Mouse (Mus musculus) Patski (cell line): ENCODE measurements around the gene Chaf1a. TPM values are rescaled to one million over a fixed set of nuclear protein-coding genes. Genes with fewer than 3 reads are reported as not detected.
"Not testable (repeated sequence)": the region's sequence is repeated elsewhere in the genome, so short reads cannot be mapped to it uniquely, and the experiment has no call there.

Experiments used
- ATAC-seq: fragments of 100-300 bp; one replicate; pipeline ENCODE4 v1.8.0; 2021
- CTCF ChIA-PET: fragments of 350-600 bp; sonication (Branson Sonifier 250); formaldehyde crosslinking; loops from one replicate; lab custom pipeline; 2022; ENCODE audit warnings: inconsistent platforms; lab: Charles Lee
- POLR2A ChIA-PET: fragments of 350-600 bp; sonication (Branson Sonifier 250); formaldehyde crosslinking; loops from one replicate; lab custom pipeline; 2022; ENCODE audit warnings: antibody characterized with exemption, inconsistent platforms; lab: Charles Lee
- DNase-seq: peaks from one replicate; pipeline ENCODE4 v3.0.0-alpha.2; 2011; ENCODE audit warnings: low read depth, low spot score
- H3K27me3 ChIP-seq: fragments of 371-371 bp; one replicate; pipeline ENCODE4 v1.5.1; 2021
- CTCF ChIP-seq: fragments of 100-300 bp; IDR thresholded peaks from one replicate; pipeline ENCODE4 v1.5.1; 2021
- in situ Hi-C: fragments of 300-500 bp; cut with MboI; formaldehyde crosslinking; loops from 3 replicates; pipeline ENCODE4 v1.11.1; 2018; ENCODE audit warnings: low pct_unique_long_range_greater_than_20kb, mixed read lengths
- polyA plus RNA-seq: library from polyadenylated mRNA; unstranded; gene quantifications from one replicate; pipeline ENCODE4 v1.2.3, GENCODE M21; 2021

Gene Chaf1a
- polyA plus RNA-seq, 1 experiment from 2014 or later, result 18.0 TPM

DNA sequence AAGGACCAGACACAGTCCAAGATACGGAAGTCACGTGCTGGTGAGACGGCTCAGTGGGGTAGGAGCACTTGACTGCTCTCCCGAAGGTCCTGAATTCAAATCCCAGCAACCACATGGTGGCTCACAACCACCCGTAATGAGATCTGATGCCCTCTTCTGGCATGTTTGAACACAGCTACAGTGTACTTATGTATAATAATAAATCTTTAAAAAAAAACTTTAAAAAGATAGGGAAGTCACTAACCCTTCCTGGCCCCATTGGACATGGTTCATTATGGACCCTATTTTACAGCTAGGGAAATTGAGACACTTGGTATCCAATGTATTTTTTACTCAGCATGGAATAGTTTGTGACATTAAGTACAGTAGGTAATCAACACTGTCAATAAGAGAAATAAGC, 37.3 kb downstream of the Chaf1a start:
- no peak for TF ChIP-seq CTCF
- no peak for ATAC-seq
- CTCF ChIA-PET, result interaction anchor here (0.8 to 1.7 kb wide), 4 partner anchors 9 to 63 kb away, joined by 3 to 5 read pairs (median 4); partner anchors contain the start of gene Sh3gl1
- no peaks in the 10 kb centered on the region for H3K27me3 ChIP-seq
- POLR2A ChIA-PET, result interaction anchor here (0.8 kb wide), 1 partner anchor 40 kb away, joined by 3 read pairs; no protein-coding TSS in a partner anchor
- no peak for DNase-seq
- in situ Hi-C loops, result no loop called here

DNA sequence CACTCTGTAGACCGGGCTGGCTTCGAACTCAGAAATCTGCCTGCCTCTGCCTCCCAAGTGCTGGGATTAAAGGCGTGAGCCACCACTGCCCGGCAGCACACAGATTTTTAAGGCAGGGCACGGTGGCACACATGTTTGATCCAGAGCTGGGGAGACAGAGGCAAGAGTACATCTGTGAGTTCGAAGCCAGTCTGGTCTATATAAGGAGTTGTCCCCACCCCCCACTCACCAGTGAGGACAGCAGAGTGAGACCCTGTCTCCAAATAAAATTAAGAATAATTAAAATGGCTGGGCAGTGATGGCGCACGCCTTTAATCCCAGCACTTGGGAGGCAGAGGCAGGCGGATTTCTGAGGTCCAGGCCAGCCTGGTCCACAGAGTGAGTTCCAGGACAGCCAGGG, 38.1 kb downstream of the Chaf1a start:
- DNase-seq, ATAC-seq, H3K27me3 ChIP-seq, in situ Hi-C loops: not testable (repeated sequence)
- ChIA-PET CTCF (interaction anchor here (1.0 to 1.7 kb wide), 6 partner anchors 10 to 246 kb away, joined by 3 to 5 read pairs (median 4); partner anchors contain the start of gene Sh3gl1), POLR2A (interaction anchor here (0.8 to 1.0 kb wide), 2 partner anchors 41 to 69 kb away, joined by 3 read pairs; no protein-coding TSS in a partner anchor)

DNA sequence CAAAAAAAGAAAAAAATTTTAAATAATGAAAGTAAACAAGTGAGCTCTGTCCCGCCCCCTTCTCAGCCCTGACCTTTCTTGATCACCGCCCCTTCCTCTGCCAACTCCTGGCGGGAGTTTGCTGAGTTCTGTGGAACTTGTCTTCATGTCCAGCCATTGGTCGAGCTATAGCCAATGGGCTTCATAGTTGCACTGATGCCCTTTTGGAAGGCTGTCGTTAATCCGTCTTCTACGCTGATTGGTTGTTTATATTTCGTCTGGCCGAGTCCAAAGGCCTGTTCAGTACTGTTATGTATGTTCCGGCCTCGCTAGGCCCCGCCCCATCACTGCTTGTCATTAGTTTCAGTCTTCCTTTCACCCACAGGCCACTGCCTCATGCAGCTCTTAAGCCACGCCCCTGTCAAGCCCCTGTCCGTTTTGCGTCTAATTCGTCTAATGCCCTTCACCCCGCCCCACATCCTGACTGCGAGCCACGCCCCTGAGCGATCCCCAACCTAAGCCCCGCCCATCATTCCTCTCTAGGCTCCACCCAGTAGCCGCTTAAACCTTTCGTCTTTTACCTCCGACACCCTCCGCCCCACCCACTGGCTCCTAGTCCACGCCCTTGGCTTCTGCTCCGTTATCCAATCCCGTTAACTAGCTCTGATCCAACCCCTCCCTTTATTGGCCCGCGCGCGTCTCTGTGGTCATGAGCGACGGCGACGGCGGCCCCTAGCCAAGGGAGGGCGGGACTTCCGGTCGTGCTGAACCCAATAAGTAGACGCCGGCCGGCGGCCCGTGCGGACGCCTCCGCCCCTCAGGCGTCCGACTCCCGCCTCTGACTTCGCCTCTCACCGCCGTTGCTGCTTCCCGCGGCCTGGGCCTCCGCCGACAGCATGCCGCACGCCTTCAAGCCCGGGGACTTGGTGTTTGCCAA, 38.9 kb downstream of the Chaf1a start, which contains the start of gene Hdgfl2:
TSS of gene Hdgfl2 (plus strand) at position 755 of the 916 bp plus-strand sequence.
- no peaks in the 10 kb centered on the region for H3K27me3 ChIP-seq
- ATAC-seq (peak; percentile 80), DNase-seq (peak; percentile 99)
- POLR2A ChIA-PET, result interaction anchor here (1.0 kb wide), 1 partner anchor 70 kb away, joined by 3 read pairs; no protein-coding TSS in a partner anchor
- in situ Hi-C loops, result no loop called here
- no peak for TF ChIP-seq CTCF
- CTCF ChIA-PET, result interaction anchor here (1.0 to 1.7 kb wide), 5 partner anchors 11 to 245 kb away, joined by 3 to 5 read pairs (median 3); partner anchors contain the start of gene Sh3gl1

DNA sequence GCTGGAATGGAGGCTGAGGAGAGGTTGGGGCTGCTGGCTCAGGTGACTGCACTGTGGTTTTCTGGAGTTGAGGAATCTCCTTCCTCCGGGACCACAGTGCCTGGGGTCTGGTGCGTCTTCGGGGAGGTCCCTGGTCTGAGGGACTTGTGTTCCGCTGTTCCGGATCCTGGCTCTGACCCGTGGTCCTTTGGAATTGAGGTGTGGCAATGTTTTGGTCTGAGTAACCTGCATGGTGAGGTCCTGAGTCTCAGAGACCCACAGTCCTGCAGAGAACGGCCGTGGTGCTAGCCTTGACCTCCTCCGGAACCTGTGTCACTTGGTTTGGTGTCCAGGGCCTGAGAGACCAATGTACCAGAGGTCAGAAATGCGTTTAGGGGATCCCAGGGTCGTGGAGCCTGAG, 39.7 kb downstream of the Chaf1a start:
- ChIA-PET POLR2A (no interaction called here), CTCF (interaction anchor here (1.3 kb wide), 1 partner anchor 43 kb away, joined by 5 read pairs; the partner anchor contains the start of gene Sh3gl1)
- TF ChIP-seq CTCF, result no peak
- in situ Hi-C loops, result no loop called here
- DNase-seq, result no peak
- H3K27me3 ChIP-seq, result no peaks in the 10 kb centered on the region
- no peak for ATAC-seq

DNA sequence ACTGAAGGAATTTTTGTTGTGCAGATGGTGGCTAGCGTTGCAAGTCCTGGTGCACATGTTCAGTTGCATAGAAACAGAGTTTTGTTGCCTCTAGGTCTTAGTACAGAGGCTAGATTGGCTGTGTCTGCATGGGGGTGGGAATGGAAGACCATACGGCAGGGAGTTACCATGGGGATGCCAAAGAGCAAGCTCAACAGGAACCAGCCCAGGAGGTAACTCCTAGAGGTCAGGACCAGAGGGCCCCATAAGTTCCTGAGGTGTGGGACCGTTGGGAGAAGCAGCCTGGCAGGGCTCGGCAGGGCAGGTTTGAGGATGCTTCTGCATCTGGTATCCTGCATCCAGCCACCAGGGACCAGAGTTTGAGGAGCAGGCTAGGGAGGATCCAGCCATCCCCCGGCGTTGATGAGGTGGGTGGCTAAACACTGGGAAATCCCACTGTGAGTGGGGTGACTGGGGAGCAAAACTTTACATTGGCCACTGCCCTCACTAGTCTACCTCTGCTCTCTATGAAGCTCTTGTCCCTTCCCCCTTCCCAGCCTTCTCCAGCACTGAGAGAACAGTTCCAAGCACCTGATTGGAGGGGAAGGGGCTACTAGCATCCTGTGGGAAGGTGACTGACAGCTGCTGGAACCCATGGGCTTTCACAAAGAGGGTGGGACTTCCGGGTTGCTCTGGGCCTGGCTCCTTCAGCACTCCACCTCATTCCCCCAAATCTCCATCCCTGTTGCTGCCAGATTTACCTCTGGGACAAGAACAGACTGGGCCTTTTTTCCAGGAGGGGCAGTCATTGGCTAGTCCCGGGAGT, 40.7 kb downstream of the Chaf1a start:
- in situ Hi-C loops, result no loop called here
- CTCF ChIA-PET, result interaction anchor here (1.1 to 1.3 kb wide), 2 partner anchors 9 to 10 kb away, joined by 3 read pairs; no protein-coding TSS in a partner anchor
- ATAC-seq, result peak; percentile 41
- no peaks in the 10 kb centered on the region for H3K27me3 ChIP-seq
- TF ChIP-seq CTCF, result no peak
- DNase-seq, result peak; percentile 44
- POLR2A ChIA-PET, result interaction anchor here (1.1 kb wide), 1 partner anchor 10 kb away, joined by 3 read pairs; no protein-coding TSS in a partner anchor

DNA sequence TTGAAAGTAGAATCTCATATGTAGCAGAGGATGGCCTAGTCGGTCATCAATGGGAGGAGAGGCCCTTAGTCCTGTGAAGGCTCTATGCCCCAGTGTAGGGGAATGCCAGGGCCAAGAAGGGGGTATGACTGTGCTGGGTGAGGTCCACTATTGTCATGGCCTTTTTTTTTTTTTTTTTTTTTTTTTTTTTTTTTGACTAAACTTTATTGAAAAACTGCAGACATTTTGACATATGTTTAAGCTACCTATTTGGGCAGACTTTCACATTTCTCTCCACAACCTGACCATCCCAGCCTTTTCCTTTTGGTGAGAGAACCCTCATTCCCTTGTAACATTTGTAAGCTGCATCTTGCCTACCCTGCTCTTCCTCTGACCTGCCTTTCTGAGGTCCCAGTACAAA, 52.1 kb downstream of the Chaf1a start:
- in situ Hi-C loops, result no loop called here
- no peaks in the 10 kb centered on the region for H3K27me3 ChIP-seq
- DNase-seq (no peak), ATAC-seq (no peak)
- POLR2A ChIA-PET, result interaction anchor here (1.0 kb wide), 2 partner anchors 9 to 10 kb away, joined by 3 to 9 read pairs; no protein-coding TSS in a partner anchor
- TF ChIP-seq CTCF, result no peak
- CTCF ChIA-PET, result interaction anchor here (0.7 to 2.0 kb wide), 2 partner anchors 9 kb away, joined by 3 to 7 read pairs; no protein-coding TSS in a partner anchor

DNA sequence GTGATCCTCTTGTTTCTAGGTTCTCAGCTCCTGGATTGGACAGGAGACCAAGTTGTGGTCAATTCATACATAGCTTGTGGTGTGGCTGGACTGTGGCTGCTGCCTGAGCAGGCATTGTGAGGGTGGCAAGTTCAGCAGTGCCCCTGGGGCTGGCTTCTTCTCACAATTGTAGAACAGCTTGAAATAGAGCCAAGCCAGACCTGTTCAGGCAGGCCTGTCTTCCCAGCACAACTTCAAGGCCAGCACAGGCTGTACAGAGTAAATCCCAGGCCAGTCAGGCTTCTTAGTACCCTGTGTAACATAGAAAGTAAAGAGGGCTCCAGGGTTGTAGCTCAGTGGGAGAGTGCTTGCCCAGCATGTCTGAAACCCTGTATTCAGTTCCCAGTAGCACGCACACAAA, 52.6 kb downstream of the Chaf1a start:
- TF ChIP-seq CTCF, result no peak
- POLR2A ChIA-PET, result interaction anchor here (1.0 kb wide), 2 partner anchors 9 to 10 kb away, joined by 3 to 9 read pairs; no protein-coding TSS in a partner anchor
- no peak for DNase-seq
- in situ Hi-C loops, result no loop called here
- no peak for ATAC-seq
- CTCF ChIA-PET, result interaction anchor here (0.7 to 2.0 kb wide), 2 partner anchors 9 to 10 kb away, joined by 3 to 7 read pairs; no protein-coding TSS in a partner anchor
- H3K27me3 ChIP-seq, result no peaks in the 10 kb centered on the region

DNA sequence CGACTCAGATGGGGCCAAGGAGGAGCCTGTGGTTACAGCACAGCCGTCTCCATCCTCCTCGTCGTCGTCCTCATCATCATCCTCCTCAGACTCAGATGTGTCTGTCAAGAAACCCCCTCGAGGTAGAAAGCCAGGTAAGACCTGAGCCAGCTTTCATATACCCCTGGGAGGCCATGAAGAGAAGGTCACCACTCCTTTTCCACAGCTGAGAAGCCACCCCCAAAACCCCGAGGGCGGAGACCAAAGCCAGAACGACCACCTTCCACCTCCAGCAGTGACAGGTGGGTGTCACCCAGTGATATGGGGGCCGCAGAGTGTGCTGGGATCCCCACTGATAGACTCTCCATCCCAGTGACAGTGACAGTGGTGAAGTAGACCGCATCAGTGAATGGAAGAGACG, 56.6 kb downstream of the Chaf1a start:
- ATAC-seq (no peak), DNase-seq (no peak)
- no peaks in the 10 kb centered on the region for H3K27me3 ChIP-seq
- POLR2A ChIA-PET, result no interaction called here
- CTCF ChIA-PET, result interaction anchor here (1.1 kb wide), 1 partner anchor 10 kb away, joined by 3 read pairs; no protein-coding TSS in a partner anchor
- no peak for TF ChIP-seq CTCF
- in situ Hi-C loops, result no loop called here

DNA sequence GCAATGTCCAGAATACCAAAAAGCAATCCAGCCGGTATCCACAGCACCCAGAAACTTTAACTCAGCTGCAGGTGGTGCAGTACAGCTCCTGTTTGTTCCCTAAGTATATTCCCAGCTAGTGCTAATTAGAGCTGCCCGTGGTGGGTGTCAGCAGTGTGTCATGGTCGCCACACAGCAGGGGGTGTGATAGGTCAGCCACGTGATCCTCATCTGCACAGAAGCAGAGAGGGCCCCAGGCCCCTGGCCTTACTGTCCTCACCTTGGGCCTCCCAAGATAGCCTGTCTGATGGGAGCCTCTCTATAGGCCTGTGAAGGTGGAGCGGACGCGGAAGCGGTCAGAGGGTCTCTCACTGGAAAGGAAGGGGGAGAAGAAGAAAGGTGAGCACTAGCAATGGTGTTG, 57.9 kb downstream of the Chaf1a start:
- CTCF ChIA-PET, result interaction anchor here (1.1 kb wide), 1 partner anchor 11 kb away, joined by 3 read pairs; no protein-coding TSS in a partner anchor
- no peak for TF ChIP-seq CTCF
- in situ Hi-C loops, result no loop called here
- ATAC-seq, result no peak
- POLR2A ChIA-PET, result interaction anchor here (0.9 kb wide), 1 partner anchor 77 kb away, joined by 3 read pairs; no protein-coding TSS in a partner anchor
- no peaks in the 10 kb centered on the region for H3K27me3 ChIP-seq
- DNase-seq, result no peak
